Mouse (Mus musculus) ES-E14 (cell line): ENCODE results near the gene 9130230L23Rik.

Experiments used
- CHD2 ChIP-seq: IDR thresholded peaks from 2 replicates; pipeline ENCODE4 v1.6.1; 2014; ENCODE audit warnings: mild to moderate bottlenecking, low read depth, low read length, inconsistent platforms
- HCFC1 ChIP-seq: IDR thresholded peaks from 2 replicates; pipeline ENCODE4 v1.6.1; 2012; ENCODE audit warnings: low read length, inconsistent platforms, borderline replicate concordance; ENCODE audit not compliant: insufficient read depth
- MAFK ChIP-seq: IDR thresholded peaks from 2 replicates; pipeline ENCODE4 v1.6.1; 2014; ENCODE audit warnings: mild to moderate bottlenecking, low read depth, low read length, inconsistent platforms; ENCODE audit not compliant: insufficient read depth
- ZC3H11A ChIP-seq: IDR thresholded peaks from 2 replicates; pipeline ENCODE4 v1.6.1; 2012; ENCODE audit warnings: low read depth, mild to moderate bottlenecking, inconsistent platforms, low read length, borderline replicate concordance
- ZNF384 ChIP-seq: IDR thresholded peaks from 2 replicates; pipeline ENCODE4 v1.6.1; 2012; ENCODE audit warnings: low read depth, low read length, inconsistent platforms

DNA sequence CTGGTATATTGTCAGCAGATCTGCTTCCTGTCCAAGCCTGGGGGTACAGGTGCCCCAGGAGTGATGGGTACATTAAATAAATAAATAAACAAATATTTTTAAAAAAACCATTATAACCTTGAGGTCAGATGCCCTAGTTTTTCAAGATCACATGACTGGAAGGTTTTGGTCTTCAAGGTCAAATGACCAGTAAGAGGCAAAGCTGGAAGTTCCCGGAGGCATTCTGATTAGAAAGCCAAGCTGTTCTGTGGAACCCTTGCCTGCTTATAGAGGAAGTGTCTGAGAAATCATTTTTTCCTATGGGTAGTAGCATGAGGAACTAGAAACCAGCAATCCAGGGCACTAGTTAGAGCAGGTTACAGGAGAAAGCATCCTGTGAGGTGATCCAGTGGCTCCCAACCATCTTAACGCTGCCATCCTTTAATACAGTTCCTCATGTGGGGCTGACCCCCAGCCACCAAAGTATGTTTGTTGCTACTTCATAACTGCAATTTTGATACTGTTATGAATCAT lies 11.4 kb upstream of the 9130230L23Rik start:
- TF ChIP-seq ZNF384: no peak
- no peak for TF ChIP-seq HCFC1
- no peak for TF ChIP-seq MAFK
- no peak for TF ChIP-seq CHD2
- TF ChIP-seq ZC3H11A: no peak
